Mouse (Mus musculus): Measurements from ENCODE around the gene Gm20388. TPM values are rescaled to one million over a fixed set of nuclear protein-coding genes. Genes with fewer than 3 reads are reported as not detected.

The Gm20388 gene
- total and polyA plus RNA-seq, 2 experiments from 2014 or later = 17.3 TPM; not detected in 1

DNA sequence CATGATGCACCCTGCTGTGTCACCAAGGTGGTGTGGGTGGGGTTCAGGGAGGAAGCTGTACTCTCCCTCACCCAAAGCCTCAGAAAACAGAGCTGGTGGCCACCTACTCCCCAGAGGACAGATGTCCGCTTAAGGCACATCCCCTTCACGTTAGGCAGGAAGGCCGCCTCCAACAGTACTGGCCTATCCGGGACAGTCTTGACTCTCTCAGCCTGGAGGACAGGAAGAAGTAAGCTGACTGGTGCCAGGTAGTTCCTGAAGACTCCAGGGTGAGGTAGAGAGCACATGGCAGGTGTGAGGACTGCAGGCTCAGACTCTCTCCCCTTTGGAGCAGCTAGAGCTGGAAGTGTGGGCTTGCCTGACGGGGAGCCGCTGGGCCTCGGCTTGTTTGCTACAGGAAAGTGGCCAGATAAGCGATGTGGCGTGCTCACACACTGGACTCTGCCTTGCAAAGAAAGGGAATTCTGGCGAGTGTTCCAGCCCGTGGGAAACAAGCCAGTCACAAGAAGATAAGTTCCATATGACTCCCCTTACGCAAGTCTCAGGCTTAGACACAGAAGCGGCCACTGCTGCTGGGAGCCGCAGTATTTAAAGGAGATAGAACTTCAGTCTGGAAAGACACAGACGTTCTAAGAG, 3791.4 kb downstream of the Gm20388 start:
- Histone ChIP-seq H3K27ac (ENCODE audit: low read depth) (peak overlapping the region; percentile 63), H3K9me3 (replicated peaks; ENCODE audit: control insufficient read depth, low read length) (no peaks in the 10 kb centered on the region), H3K27me3 (ENCODE audit: control insufficient read depth, insufficient read depth, low read length) (no peaks in the 10 kb centered on the region), H3K4me3 (ENCODE audit: low read depth, low read length) (0 out of 2 replicates have a peak overlapping the region, but pooled peaks have one; percentile 4), H3K36me3 (replicated peaks; ENCODE audit: control insufficient read depth, insufficient read depth, low read length) (no peaks in the 10 kb centered on the region), H3K4me2 (ENCODE audit: low read depth, low read length) (peak overlapping the region; percentile 43), H3K4me1 (ENCODE audit: control insufficient read depth, insufficient read depth) (0 out of 2 replicates have a peak, but pooled peaks cover 13% of the 10 kb centered on the region), H3K9ac (replicated peaks; ENCODE audit: low read depth, low read length) (0 out of 2 replicates have a peak overlapping the region, but pooled peaks have one; percentile 22)
- ATAC-seq (ENCODE audit: insufficient read depth, low read depth) = peak; percentile 79
- 0 out of 2 replicates have a peak, but pooled peaks have one; percentile 45 for TF ChIP-seq EP300 (IDR thresholded peaks at IDR 0.05; ENCODE audit: low read depth)
- no peak for TF ChIP-seq CTCF (IDR thresholded peaks at IDR 0.05; ENCODE audit: low read depth)
- peak; percentile 88 for DNase-seq (ENCODE audit: low spot score)
- WGBS = 16% methylated on average over 15 of the region's 15 CpGs

- Histone ChIP-seq H3K27me3 (ENCODE audit: control insufficient read depth, insufficient read depth, low read length) (no peaks in the 10 kb centered on the region), H3K36me3 (replicated peaks; ENCODE audit: control insufficient read depth, insufficient read depth, low read length) (no peaks in the 10 kb centered on the region), H3K4me3 (ENCODE audit: low read depth, low read length) (no peak overlapping the region), H3K27ac (ENCODE audit: low read depth) (no peak overlapping the region), H3K9me3 (replicated peaks; ENCODE audit: control insufficient read depth, low read length) (no peaks in the 10 kb centered on the region), H3K4me2 (ENCODE audit: low read depth, low read length) (no peak overlapping the region), H3K9ac (replicated peaks; ENCODE audit: low read depth, low read length) (no peak overlapping the region), H3K4me1 (ENCODE audit: control insufficient read depth, insufficient read depth) (0 out of 2 replicates have a peak, but pooled peaks cover 13% of the 10 kb centered on the region)
- 64% methylated on average over 5 of the region's 5 CpGs for WGBS
- DNase-seq (ENCODE audit: low spot score) (no peak), ATAC-seq (ENCODE audit: insufficient read depth, low read depth) (no peak)
- TF ChIP-seq EP300 (IDR thresholded peaks at IDR 0.05; ENCODE audit: low read depth) (no peak), CTCF (IDR thresholded peaks at IDR 0.05; ENCODE audit: low read depth) (no peak)
These were observed 3794.7 kb downstream of the Gm20388 start for GRCm38 (mm10) chr8:123705376-123705775.

DNA sequence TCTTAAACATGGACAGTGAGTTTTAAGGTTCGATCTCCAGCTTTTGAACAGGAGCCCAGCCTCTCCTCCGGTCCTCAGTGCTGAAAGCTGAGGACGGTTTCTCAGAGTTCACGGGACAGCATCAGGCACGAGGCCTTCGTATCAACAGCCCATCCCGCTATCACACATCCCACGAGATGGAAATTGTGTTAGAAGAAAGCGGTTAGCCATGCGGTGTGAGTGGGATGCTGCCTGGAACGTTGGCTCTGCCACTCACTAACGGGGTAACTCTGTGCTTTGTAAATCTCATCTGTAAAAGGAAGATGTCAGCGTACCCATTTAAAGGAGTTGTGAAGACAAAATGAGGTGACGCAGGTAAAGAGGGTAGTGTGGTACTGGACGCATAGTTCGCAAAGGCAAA, 3796.5 kb downstream of the Gm20388 start:
- WGBS = 84% methylated on average over 16 of the region's 16 CpGs
- Histone ChIP-seq H3K9me3 (replicated peaks; ENCODE audit: control insufficient read depth, low read length) (no peaks in the 10 kb centered on the region), H3K27me3 (ENCODE audit: control insufficient read depth, insufficient read depth, low read length) (no peaks in the 10 kb centered on the region)

DNA sequence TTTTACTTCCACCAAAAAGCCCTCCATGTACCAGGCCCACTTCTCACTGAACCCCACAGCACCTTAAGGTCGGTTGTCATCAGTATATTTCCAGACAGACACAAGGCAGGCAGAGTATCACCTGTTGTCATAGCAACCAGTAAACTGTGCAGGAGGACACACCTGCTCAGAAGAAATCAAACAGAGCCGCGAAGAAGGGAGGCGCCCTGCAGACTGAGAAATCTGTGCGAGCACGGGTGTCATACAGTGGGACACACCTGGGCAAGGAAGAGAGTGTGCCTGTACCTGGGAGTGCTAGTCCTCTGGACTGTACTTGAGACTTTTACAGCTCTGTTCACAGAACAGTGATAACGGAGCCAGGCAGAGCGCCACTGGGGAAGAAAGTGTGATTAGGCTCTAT, 3798.1 kb downstream of the Gm20388 start:
- H3K4me1 ChIP-seq (ENCODE audit: control insufficient read depth, insufficient read depth) = no peaks in the 10 kb centered on the region
- no peak overlapping the region for H3K27ac ChIP-seq (ENCODE audit: low read depth)
- no peaks in the 10 kb centered on the region for H3K36me3 ChIP-seq (replicated peaks; ENCODE audit: control insufficient read depth, insufficient read depth, low read length)
- H3K9ac ChIP-seq (replicated peaks; ENCODE audit: low read depth, low read length) = no peak overlapping the region
- no peak for DNase-seq (ENCODE audit: low spot score)
- no peaks in the 10 kb centered on the region for H3K27me3 ChIP-seq (ENCODE audit: control insufficient read depth, insufficient read depth, low read length)
- TF ChIP-seq EP300 (IDR thresholded peaks at IDR 0.05; ENCODE audit: low read depth) (no peak), CTCF (IDR thresholded peaks at IDR 0.05; ENCODE audit: low read depth) (no peak)
- H3K9me3 ChIP-seq (replicated peaks; ENCODE audit: control insufficient read depth, low read length) = no peaks in the 10 kb centered on the region
- WGBS = 55% methylated on average over 8 of the region's 8 CpGs
- no peak overlapping the region for H3K4me3 ChIP-seq (ENCODE audit: low read depth, low read length)
- H3K4me2 ChIP-seq (ENCODE audit: low read depth, low read length) = no peak overlapping the region
- no peak for ATAC-seq (ENCODE audit: insufficient read depth, low read depth)

More for the DNA sequence above, 3796.5 kb downstream of the Gm20388 start:
- TF ChIP-seq CTCF (IDR thresholded peaks at IDR 0.05; ENCODE audit: low read depth) (no peak), EP300 (IDR thresholded peaks at IDR 0.05; ENCODE audit: low read depth) (no peak)
- DNase-seq (ENCODE audit: low spot score) = no peak
- 0 out of 2 replicates have a peak, but pooled peaks cover 7% of the 10 kb centered on the region for H3K4me1 ChIP-seq (ENCODE audit: control insufficient read depth, insufficient read depth)
- H3K27ac ChIP-seq (ENCODE audit: low read depth) = no peak overlapping the region
- H3K4me2 ChIP-seq (ENCODE audit: low read depth, low read length) = no peak overlapping the region
- no peak overlapping the region for H3K4me3 ChIP-seq (ENCODE audit: low read depth, low read length)
- no peak overlapping the region for H3K9ac ChIP-seq (replicated peaks; ENCODE audit: low read depth, low read length)
- no peaks in the 10 kb centered on the region for H3K36me3 ChIP-seq (replicated peaks; ENCODE audit: control insufficient read depth, insufficient read depth, low read length)
- ATAC-seq (ENCODE audit: insufficient read depth, low read depth) = no peak

- H3K4me3 ChIP-seq (ENCODE audit: low read depth, low read length) = no peak overlapping the region
- no peaks in the 10 kb centered on the region for H3K36me3 ChIP-seq (replicated peaks; ENCODE audit: control insufficient read depth, insufficient read depth, low read length)
- H3K9me3 ChIP-seq (replicated peaks; ENCODE audit: control insufficient read depth, low read length) = no peaks in the 10 kb centered on the region
- DNase-seq (ENCODE audit: low spot score) = no peak
- ATAC-seq (ENCODE audit: insufficient read depth, low read depth) = no peak
- 91% methylated on average over 5 of the region's 5 CpGs for WGBS
- no peak overlapping the region for H3K9ac ChIP-seq (replicated peaks; ENCODE audit: low read depth, low read length)
- H3K27ac ChIP-seq (ENCODE audit: low read depth) = no peak overlapping the region
- no peak overlapping the region for H3K4me2 ChIP-seq (ENCODE audit: low read depth, low read length)
- H3K4me1 ChIP-seq (ENCODE audit: control insufficient read depth, insufficient read depth) = no peaks in the 10 kb centered on the region
- H3K27me3 ChIP-seq (ENCODE audit: control insufficient read depth, insufficient read depth, low read length) = no peaks in the 10 kb centered on the region
- TF ChIP-seq CTCF (IDR thresholded peaks at IDR 0.05; ENCODE audit: low read depth) (no peak), EP300 (IDR thresholded peaks at IDR 0.05; ENCODE audit: low read depth) (no peak)
These were observed 3799.7 kb downstream of the Gm20388 start for GRCm38 (mm10) chr8:123710335-123710734.
